Mouse (Mus musculus) cerebellum, adult 11-12 months (tissue): ENCODE measurements at regions not wholly inside any gene's neighbourhood (a gene's known extent, or its start where the extent isn't known, plus 50 kb on each side); places are given as distances from the start of the nearest gene placed in this dataset.

ENCODE experiments used
- DNase-seq: peaks from one replicate; pipeline ENCODE4 v3.0.0; 2022

DNA sequence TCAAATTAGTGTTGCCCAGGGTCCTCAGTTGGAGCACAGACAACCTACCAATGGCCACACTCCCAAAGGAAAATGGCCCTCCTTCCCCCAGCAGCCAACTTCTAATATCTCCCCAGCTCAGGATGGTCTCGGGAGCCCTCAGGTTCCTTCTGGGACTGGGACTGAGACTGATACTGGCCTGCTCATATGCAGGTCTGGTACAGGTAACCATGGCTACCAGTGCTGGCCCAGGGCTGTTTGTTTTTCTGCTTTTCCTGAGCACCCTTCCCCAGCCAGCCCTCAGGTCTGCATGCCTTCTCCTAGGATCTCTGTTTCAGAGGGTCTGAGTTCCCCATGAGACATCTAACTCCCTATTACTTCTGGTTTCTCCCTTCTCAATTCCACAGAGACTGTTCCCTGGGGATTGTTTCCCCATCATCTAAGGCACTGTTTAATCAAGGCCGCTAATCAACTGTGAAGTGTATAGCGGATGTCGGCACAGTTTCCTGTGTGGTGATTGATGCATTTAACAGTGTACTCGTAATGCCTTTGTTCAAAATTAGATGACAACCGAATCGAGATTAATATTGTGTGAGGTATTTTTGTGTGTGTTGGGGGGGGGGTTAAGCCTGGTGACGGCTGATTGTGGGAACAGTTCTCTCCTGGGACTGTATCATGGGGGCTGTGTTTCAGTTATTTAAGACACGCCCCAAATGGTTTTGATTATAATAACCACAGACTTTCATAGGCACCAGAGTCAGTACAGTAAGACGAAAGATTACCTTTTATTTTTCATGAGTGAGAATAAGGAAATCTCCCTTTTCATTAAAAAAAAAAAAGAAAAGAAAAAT, 120.8 kb upstream of the Lmcd1 start:
- DNase-seq, result no peak

GRCm38 (mm10) chr6:112167487-112167886, 106.1 kb upstream of the Lmcd1 start:
- DNase-seq, result no peak

GRCm38 (mm10) chr6:112176344-112176743, 97.2 kb upstream of the Lmcd1 start:
- DNase-seq, result no peak

DNA sequence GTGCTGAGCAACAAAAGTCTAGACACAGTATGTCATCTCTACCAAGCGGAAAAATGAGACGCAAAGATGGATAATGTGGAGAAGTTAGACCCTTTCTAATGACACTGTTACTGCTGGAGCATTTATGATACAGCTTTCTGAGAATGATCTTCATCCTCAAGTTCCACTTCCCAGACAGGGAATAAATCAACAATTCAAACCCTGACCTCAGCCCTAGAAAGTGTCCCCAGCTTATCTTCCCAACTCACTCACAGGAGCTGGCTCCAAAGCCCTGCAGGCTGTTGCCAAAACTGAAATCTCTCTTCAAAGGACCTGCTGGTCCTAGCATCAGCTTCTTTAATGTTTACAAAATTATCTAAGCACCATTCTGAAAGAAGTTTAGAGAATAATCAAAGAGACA, 85.9 kb upstream of the Lmcd1 start:
- DNase-seq, result no peak

GRCm38 (mm10) chr6:112191032-112191431, 82.5 kb upstream of the Lmcd1 start:
- DNase-seq, result peak; percentile 12

- DNase-seq, result peak; percentile 12
Measured at GRCm38 (mm10) chr6:112197445-112197844, 76.1 kb upstream of the Lmcd1 start.

GRCm38 (mm10) chr6:112199241-112199640, 74.3 kb upstream of the Lmcd1 start:
- DNase-seq, result no peak

DNA sequence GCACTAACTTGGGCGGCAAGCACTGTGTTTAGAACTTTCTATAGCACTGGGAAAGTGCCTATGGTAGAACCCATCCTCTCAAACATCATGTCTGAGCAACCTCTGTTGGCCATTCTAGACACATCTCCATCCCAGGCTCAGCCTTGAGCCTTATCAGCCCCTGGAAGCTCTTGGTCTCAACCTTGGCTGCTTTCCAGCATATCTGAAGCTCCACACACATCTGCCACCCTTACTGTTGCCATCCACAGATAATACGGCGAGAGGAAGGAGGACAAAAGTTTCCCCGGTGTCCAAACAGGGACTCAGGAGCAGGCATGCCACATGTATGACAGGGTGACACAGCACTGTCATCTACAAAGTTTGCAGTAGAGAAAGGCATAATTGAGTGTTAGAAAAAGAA, 71.4 kb upstream of the Lmcd1 start:
- DNase-seq, result no peak

DNA sequence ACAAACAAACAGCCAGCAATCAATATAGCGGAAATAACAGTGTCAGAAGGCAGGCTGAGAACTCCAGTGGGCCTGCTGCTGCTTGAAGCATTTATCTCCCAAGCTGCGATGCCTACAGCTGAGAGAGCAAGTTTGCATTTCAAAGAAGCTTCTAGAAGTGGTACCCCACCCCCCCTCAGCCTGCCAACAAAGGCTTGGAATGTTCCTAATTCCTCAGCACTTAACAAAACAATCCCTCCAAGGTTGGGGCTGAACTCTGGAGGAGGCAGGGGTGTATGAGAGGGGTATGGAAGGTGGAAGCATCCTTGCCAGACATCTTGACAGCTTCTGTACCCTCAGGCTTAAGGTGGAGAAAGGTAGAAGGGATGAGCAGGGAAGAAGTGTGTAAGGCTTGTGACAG, 70.2 kb upstream of the Lmcd1 start:
- DNase-seq, result no peak

GRCm38 (mm10) chr6:112204956-112205355, 68.6 kb upstream of the Lmcd1 start:
- no peak for DNase-seq

- DNase-seq, result no peak
Measured at GRCm38 (mm10) chr6:112205420-112205995, 68.0 kb upstream of the Lmcd1 start.

- DNase-seq, result no peak
Measured at GRCm38 (mm10) chr6:112207229-112207628, 66.3 kb upstream of the Lmcd1 start.

DNA sequence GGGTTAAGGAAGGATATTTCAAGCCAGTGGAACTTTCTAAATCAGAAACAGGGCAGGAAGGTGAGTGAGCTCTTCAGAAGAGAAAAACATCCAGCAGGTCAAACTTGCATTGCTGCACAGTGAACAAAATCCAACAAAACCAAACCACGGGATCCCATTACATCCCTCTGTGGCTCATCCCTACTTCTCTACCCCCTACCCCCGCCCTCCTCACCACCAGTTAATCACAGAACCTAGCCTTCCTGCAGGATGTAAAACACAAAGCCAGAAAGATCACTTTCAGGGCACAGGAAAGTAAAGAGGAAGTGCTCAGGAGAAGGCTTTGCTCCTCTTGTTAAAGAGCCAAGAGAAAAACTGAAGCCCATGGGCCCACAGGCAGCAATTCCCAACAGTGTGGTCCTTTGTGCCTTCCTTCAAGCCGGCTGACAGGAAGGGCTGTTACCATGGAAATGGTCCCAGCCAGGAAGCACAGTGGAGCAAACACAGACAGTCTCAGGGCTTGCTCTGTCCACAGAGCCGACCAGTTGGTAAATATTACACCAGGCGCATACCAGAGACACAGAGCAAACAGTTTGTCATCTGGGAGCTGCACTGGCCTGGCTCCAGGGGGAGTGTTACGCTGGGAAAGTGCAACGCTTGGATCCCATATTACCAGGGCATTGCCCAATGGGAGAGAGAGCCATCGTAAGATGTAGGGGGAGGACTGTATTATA, 63.2 kb upstream of the Lmcd1 start:
- no peak for DNase-seq

GRCm38 (mm10) chr6:112216868-112217267, 56.7 kb upstream of the Lmcd1 start:
- DNase-seq, result no peak

GRCm38 (mm10) chr6:112218248-112218647, 55.3 kb upstream of the Lmcd1 start:
- DNase-seq, result no peak

DNA sequence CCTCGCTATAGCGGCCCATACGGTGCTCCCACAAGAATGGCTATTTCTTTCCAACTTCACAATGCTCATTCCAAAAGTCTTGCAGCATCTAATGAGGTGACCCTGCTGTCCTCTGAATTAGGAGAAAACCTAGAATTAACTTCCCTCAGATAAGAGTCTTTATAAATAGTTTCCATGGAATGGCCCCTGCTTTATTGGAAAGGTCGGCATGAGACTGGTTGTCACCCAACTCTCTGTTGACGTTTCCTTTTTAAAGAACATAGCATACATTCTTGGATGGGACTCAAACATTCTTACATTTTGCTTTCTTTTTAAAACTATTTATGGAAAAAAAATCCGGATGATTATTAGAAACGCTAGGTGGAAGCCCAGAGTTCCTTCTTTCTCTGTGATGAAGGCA, 53.9 kb upstream of the Lmcd1 start:
- no peak for DNase-seq

GRCm38 (mm10) chr6:112220149-112220548, 53.4 kb upstream of the Lmcd1 start:
- DNase-seq, result no peak

- no peak for DNase-seq
Measured at GRCm38 (mm10) chr6:112221373-112221772, 52.2 kb upstream of the Lmcd1 start.

DNA sequence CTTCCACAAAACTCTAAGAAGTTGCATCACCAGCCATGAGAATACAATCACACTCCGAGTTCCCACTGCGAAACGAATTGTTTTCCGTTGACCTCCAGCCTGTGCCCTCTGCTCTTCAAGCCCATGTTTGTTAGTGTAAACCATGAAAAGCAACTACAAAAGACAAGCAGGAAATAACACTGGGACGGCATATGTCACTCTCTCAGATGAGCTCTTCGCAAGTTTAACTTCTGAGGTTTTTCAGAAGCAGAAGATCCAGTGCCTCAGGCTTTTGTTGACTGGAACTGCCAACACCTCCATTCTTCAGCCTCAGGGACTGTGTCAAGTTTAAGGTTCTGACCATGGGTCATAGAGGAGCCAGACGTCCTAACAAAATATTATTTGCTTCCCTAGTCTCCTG, 50.2 kb upstream of the Lmcd1 start:
- DNase-seq, result no peak
